Mouse (Mus musculus) intestine, embryonic 15.5 days (tissue): ENCODE results near the gene Mfap4. TPM values are rescaled to one million over a fixed set of nuclear protein-coding genes. Genes with fewer than 3 reads are reported as not detected.

Experiments
- ATAC-seq: fragments of 200-750 bp; cut with Nextera tagmentation; 2 replicates; pipeline ENCODE4 v1.8.0; 2017; ENCODE audit warnings: moderate TSS enrichment, moderate library complexity
- H3K27ac ChIP-seq: fragments of 300-500 bp; sonication (generic); 2 replicates; pipeline ENCODE4 v1.5.1; 2015; ENCODE audit warnings: mild to moderate bottlenecking, inconsistent platforms
- H3K27me3 ChIP-seq: fragments of 300-500 bp; sonication (generic); replicated peaks from 2 replicates; pipeline ENCODE4 v1.6.1; 2015; ENCODE audit warnings: inconsistent platforms
- H3K36me3 ChIP-seq: fragments of 300-500 bp; sonication (generic); 2 replicates; pipeline ENCODE4 v1.6.1; 2015; ENCODE audit warnings: inconsistent platforms
- H3K4me1 ChIP-seq: fragments of 300-500 bp; sonication (generic); replicated peaks from 2 replicates; pipeline ENCODE4 v1.6.1; 2015; ENCODE audit warnings: inconsistent platforms
- H3K4me2 ChIP-seq: fragments of 300-500 bp; sonication (generic); replicated peaks from 2 replicates; pipeline ENCODE4 v1.6.1; 2015; ENCODE audit warnings: mild to moderate bottlenecking, inconsistent platforms
- H3K4me3 ChIP-seq: fragments of 300-500 bp; sonication (generic); replicated peaks from 2 replicates; pipeline ENCODE4 v1.5.1; 2015; ENCODE audit warnings: inconsistent platforms
- H3K9ac ChIP-seq: fragments of 300-500 bp; sonication (generic); 2 replicates; pipeline ENCODE4 v1.6.1; 2015; ENCODE audit warnings: inconsistent platforms
- H3K9me3 ChIP-seq: fragments of 300-500 bp; sonication (generic); 2 replicates; pipeline ENCODE4 v1.6.1; 2016; ENCODE audit warnings: inconsistent platforms
- WGBS: fragments of 180-500 bp; shearing (Covaris S2); methylation state at CpG from one replicate; pipeline ENCODE4 v1.1.7; 2015; 5-methylcytosine and 5-hydroxymethylcytosine counted together
- polyA plus RNA-seq: library from polyadenylated mRNA; unstranded; fragments of >200 nt; fragmentation: Nextera tagmentation; extraction: Ambion mirVana; gene quantifications from 2 replicates; pipeline ENCODE4 v1.2.1, GENCODE M21; 2015

The Mfap4 gene
- polyA plus RNA-seq, 1 experiment from 2014 or later: 213 TPM

GRCm38 (mm10) chr11:61497490-61497889, 12.3 kb downstream of the Mfap4 start:
- no peaks in the 10 kb centered on the region for H3K36me3 ChIP-seq
- H3K9me3 ChIP-seq: no peaks in the 10 kb centered on the region
- no peak overlapping the region for H3K9ac ChIP-seq
- H3K27me3 ChIP-seq: no peaks in the 10 kb centered on the region
- 71% methylated on average over 1 of the region's 1 CpGs for WGBS
- H3K27ac ChIP-seq: no peak overlapping the region
- peaks cover 9% of the 10 kb centered on the region for H3K4me1 ChIP-seq
- H3K4me2 ChIP-seq: no peak overlapping the region
- no peak overlapping the region for H3K4me3 ChIP-seq
- ATAC-seq: no peak

GRCm38 (mm10) chr11:61498736-61499504, 13.7 kb downstream of the Mfap4 start:
- Histone ChIP-seq H3K4me1 (no peaks in the 10 kb centered on the region), H3K36me3 (no peaks in the 10 kb centered on the region), H3K27me3 (no peaks in the 10 kb centered on the region), H3K4me3 (no peak overlapping the region), H3K27ac (no peak overlapping the region), H3K9ac (no peak overlapping the region), H3K9me3 (no peaks in the 10 kb centered on the region), H3K4me2 (no peak overlapping the region)
- no peak for ATAC-seq
- WGBS: 65% methylated on average over 6 of the region's 6 CpGs

- no peak overlapping the region for H3K4me3 ChIP-seq
- no peaks in the 10 kb centered on the region for H3K27me3 ChIP-seq
- WGBS: 81% methylated on average over 8 of the region's 8 CpGs
- no peaks in the 10 kb centered on the region for H3K9me3 ChIP-seq
- H3K27ac ChIP-seq: no peak overlapping the region
- H3K36me3 ChIP-seq: no peaks in the 10 kb centered on the region
- no peak overlapping the region for H3K9ac ChIP-seq
- peaks cover 13% of the 10 kb centered on the region for H3K4me1 ChIP-seq
- no peak for ATAC-seq
- no peak overlapping the region for H3K4me2 ChIP-seq
Observed at GRCm38 (mm10) chr11:61503933-61504332, 18.7 kb downstream of the Mfap4 start.

GRCm38 (mm10) chr11:61504713-61505257, 19.6 kb downstream of the Mfap4 start, which contains the start of gene B9d1:
Gene B9d1, plus strand, starts transcription at chr11:61505144.
- Histone ChIP-seq H3K27me3 (no peaks in the 10 kb centered on the region), H3K9me3 (no peaks in the 10 kb centered on the region), H3K4me3 (peak within 1 kb of the TSS; percentile 56), H3K36me3 (no peaks in the 10 kb centered on the region), H3K4me2 (peak within 1 kb of the TSS; percentile 81), H3K4me1 (peaks cover 13% of the 10 kb centered on the region), H3K9ac (peak within 1 kb of the TSS; percentile 66), H3K27ac (peak within 1 kb of the TSS; percentile 81)
- peak; percentile 94 for ATAC-seq
- under 1% methylated on average over 39 of the region's 39 CpGs for WGBS

GRCm38 (mm10) chr11:61514953-61515352, 29.7 kb downstream of the Mfap4 start:
- Histone ChIP-seq H3K9me3 (no peaks in the 10 kb centered on the region), H3K36me3 (peaks cover 14% of the 10 kb centered on the region), H3K4me2 (no peak overlapping the region), H3K4me1 (no peaks in the 10 kb centered on the region), H3K9ac (no peak overlapping the region), H3K4me3 (no peak overlapping the region), H3K27ac (no peak overlapping the region), H3K27me3 (no peaks in the 10 kb centered on the region)
- WGBS: 46% methylated on average over 3 of the region's 3 CpGs
- ATAC-seq: no peak

- WGBS: 81% methylated on average over 1 of the region's 1 CpGs
- ATAC-seq: no peak
- Histone ChIP-seq H3K4me2 (no peak overlapping the region), H3K4me1 (no peaks in the 10 kb centered on the region), H3K27ac (no peak overlapping the region), H3K9me3 (no peaks in the 10 kb centered on the region), H3K27me3 (no peaks in the 10 kb centered on the region), H3K4me3 (no peak overlapping the region), H3K36me3 (peaks cover 26% of the 10 kb centered on the region), H3K9ac (no peak overlapping the region)
Observed at GRCm38 (mm10) chr11:61517971-61518370, 32.7 kb downstream of the Mfap4 start.

DNA sequence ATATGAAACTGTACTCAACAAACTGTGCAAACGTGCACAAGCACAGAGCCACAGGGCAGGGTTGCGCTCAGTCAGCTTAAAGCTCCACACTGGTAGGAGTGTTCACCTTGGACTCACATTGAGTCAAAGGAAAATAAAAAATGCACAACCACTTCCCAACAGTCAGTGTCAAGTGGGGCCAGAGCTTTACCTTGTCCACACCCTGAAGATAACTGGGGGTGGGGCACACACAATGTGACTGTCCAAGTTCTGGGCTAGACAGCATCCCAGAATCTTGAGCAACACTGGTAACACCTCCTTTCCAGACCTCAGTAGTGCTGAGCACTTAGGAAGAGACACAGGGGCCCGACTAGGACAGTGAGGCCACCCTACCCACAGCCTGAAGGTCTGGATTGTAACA, 33.6 kb downstream of the Mfap4 start:
- ATAC-seq: no peak
- no peak overlapping the region for H3K27ac ChIP-seq
- no peaks in the 10 kb centered on the region for H3K27me3 ChIP-seq
- peaks cover 26% of the 10 kb centered on the region for H3K36me3 ChIP-seq
- no peak overlapping the region for H3K4me2 ChIP-seq
- no peak overlapping the region for H3K4me3 ChIP-seq
- H3K9me3 ChIP-seq: no peaks in the 10 kb centered on the region
- no peak overlapping the region for H3K9ac ChIP-seq
- WGBS: 86% methylated on average over 3 of the region's 3 CpGs
- H3K4me1 ChIP-seq: no peaks in the 10 kb centered on the region

DNA sequence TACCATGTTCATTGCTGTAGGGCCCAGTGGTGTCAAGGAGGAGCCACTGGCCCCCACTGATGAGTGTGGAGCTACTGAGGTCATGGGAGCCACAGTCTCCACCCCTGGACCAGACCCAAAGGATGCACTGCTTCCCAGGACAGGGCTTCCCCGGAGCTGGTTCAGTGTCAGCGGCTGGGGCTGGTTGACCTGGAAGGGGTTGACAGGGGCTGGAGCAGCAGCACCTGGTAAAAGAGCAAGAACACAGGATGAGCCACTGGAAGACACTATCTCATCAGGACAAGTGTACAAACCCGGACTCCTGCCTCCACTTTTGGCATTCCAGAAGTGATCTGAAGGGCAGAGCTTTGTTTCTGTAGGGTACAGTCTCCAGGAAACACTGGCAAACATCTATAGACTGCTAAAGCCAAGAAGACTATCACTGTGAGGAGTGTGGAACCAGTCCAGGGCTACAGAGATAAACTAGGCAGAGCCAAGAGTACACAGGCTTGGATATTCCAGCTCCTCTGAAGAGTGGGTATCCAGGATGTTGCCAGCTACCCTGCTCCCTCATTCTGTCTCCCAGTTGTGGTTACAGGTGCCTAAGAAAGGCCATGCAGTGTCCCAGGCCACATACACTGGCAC, 34.4 kb downstream of the Mfap4 start:
- H3K4me1 ChIP-seq: no peaks in the 10 kb centered on the region
- H3K36me3 ChIP-seq: peaks cover 26% of the 10 kb centered on the region
- ATAC-seq: no peak
- H3K9me3 ChIP-seq: no peaks in the 10 kb centered on the region
- H3K27me3 ChIP-seq: no peaks in the 10 kb centered on the region
- no peak overlapping the region for H3K9ac ChIP-seq
- H3K27ac ChIP-seq: no peak overlapping the region
- WGBS: 93% methylated on average over 3 of the region's 3 CpGs
- no peak overlapping the region for H3K4me3 ChIP-seq
- no peak overlapping the region for H3K4me2 ChIP-seq

DNA sequence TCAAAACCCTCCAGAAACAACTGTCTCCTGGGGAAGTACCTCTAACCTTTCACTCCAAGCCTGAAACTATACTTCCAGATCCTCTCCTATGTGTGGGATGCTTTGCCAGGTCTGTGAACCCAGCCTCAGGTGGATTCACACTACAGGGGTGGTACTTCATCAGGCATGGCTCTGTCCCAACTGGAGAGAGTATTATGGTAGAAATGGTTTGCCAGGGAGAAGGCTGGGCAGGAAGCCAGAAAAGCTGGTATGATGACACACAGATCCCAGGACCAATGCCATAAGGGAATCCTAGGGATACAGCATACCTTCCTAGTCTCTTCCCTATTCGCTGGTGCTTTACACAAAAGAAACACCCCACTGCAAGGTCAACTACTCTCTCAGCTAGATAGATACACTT, 41.6 kb downstream of the Mfap4 start:
- WGBS: 74% methylated on average over 1 of the region's 1 CpGs
- ATAC-seq: no peak

DNA sequence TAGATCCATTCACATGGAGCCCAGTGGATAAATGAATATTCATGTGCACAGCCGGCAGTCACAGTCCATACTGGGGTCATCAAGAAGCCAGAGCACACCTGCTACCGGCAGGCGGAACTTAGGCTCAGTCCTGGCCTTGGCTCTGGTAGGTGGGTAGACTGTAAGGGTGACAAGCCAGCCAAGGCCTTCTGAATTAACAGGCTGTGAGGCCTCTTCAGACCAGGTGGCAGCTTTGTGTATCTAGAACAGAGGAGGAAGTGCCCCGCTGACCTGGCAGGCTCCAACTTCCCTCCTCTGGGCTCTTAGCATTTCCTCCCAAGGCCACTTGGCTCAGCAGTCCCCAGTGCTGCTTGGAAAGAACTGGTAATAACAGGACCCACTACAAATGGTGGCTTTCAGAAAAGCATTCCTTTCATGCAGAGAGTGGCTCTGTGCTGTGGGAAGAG, 44.1 kb downstream of the Mfap4 start:
- Histone ChIP-seq H3K4me1 (no peaks in the 10 kb centered on the region; the same call in 1 of the 2 replicates), H3K36me3 (peaks cover 5% of the 10 kb centered on the region; the same call in 1 of the 2 replicates), H3K9me3 (no peaks in the 10 kb centered on the region), H3K27me3 (no peaks in the 10 kb centered on the region), H3K4me2 (no peak overlapping the region), H3K9ac (no peak overlapping the region), H3K27ac (no peak overlapping the region), H3K4me3 (no peak overlapping the region)
- ATAC-seq: no peak
- WGBS: 72% methylated on average over 4 of the region's 4 CpGs

More for the DNA sequence above, 41.6 kb downstream of the Mfap4 start:
- H3K9me3 ChIP-seq: no peaks in the 10 kb centered on the region
- no peaks in the 10 kb centered on the region for H3K27me3 ChIP-seq
- H3K9ac ChIP-seq: no peak overlapping the region
- H3K4me3 ChIP-seq: no peak overlapping the region
- H3K4me1 ChIP-seq: no peaks in the 10 kb centered on the region; the same call in 1 of the 2 replicates
- no peak overlapping the region for H3K4me2 ChIP-seq
- H3K36me3 ChIP-seq: peaks cover 4% of the 10 kb centered on the region; the same call in 1 of the 2 replicates
- no peak overlapping the region for H3K27ac ChIP-seq

GRCm38 (mm10) chr11:61532820-61533219, 47.6 kb downstream of the Mfap4 start:
- 89% methylated on average over 2 of the region's 2 CpGs for WGBS
- H3K4me1 ChIP-seq: no peaks in the 10 kb centered on the region; the same call in 1 of the 2 replicates
- no peak for ATAC-seq
- H3K27ac ChIP-seq: no peak overlapping the region
- no peak overlapping the region for H3K4me2 ChIP-seq
- H3K9me3 ChIP-seq: no peaks in the 10 kb centered on the region
- no peaks in the 10 kb centered on the region for H3K27me3 ChIP-seq
- H3K4me3 ChIP-seq: no peak overlapping the region
- H3K9ac ChIP-seq: no peak overlapping the region
- peaks cover 5% of the 10 kb centered on the region; the same call in 1 of the 2 replicates for H3K36me3 ChIP-seq

- no peak overlapping the region for H3K4me3 ChIP-seq
- no peaks in the 10 kb centered on the region for H3K9me3 ChIP-seq
- no peak overlapping the region for H3K4me2 ChIP-seq
- WGBS: 79% methylated on average over 5 of the region's 5 CpGs
- peaks cover 5% of the 10 kb centered on the region; the same call in 1 of the 2 replicates for H3K36me3 ChIP-seq
- no peak overlapping the region for H3K9ac ChIP-seq
- ATAC-seq: no peak
- H3K4me1 ChIP-seq: no peaks in the 10 kb centered on the region; the same call in 1 of the 2 replicates
- no peaks in the 10 kb centered on the region for H3K27me3 ChIP-seq
- H3K27ac ChIP-seq: no peak overlapping the region
Observed at GRCm38 (mm10) chr11:61533571-61533970, 48.3 kb downstream of the Mfap4 start.
